Mouse (Mus musculus): Measurements from ENCODE around the gene Idh1.

- TF ChIP-seq EP300 (IDR thresholded peaks at IDR 0.05; ENCODE audit: low read depth), result no peak
- TF ChIP-seq CTCF (IDR thresholded peaks at IDR 0.05; ENCODE audit: low read depth), result peak; percentile 91
Measured at GRCm38 (mm10) chr1:65112031-65112806, 74.1 kb downstream of the Idh1 start.

All from liver, postnatal 0 days (tissue).